Mouse (Mus musculus) adipocyte (in vitro differentiated cells): Measurements from ENCODE around the gene Rassf1.
"Not testable (repeated sequence)": the region's sequence is repeated elsewhere in the genome, so short reads cannot be mapped to it uniquely, and the experiment has no call there.

ENCODE experiments used
- DNase-seq: peaks from one replicate; pipeline ENCODE4 v3.0.0-alpha.2; 2016; ENCODE audit warnings: low spot score

Rassf1 gene

GRCm38 (mm10) chr9:107563029-107563581, 11.8 kb downstream of the Rassf1 start, which contains the start of gene Tusc2:
Gene Tusc2 (plus strand): TSS chr9:107563255.
- DNase-seq = peak; percentile 96

GRCm38 (mm10) chr9:107565556-107565955, 14.2 kb downstream of the Rassf1 start:
- not testable (repeated sequence) for DNase-seq

- DNase-seq = peak; percentile 78
These were observed 14.8 kb downstream of the Rassf1 start for GRCm38 (mm10) chr9:107566041-107566709.

GRCm38 (mm10) chr9:107566855-107567254, 15.5 kb downstream of the Rassf1 start:
- no peak for DNase-seq

GRCm38 (mm10) chr9:107567702-107568319, 16.5 kb downstream of the Rassf1 start, which contains the start of gene Hyal2:
Gene Hyal2 (plus strand): TSS chr9:107567945.
- DNase-seq = no peak

- DNase-seq = peak; percentile 90
These were observed 17.2 kb downstream of the Rassf1 start for GRCm38 (mm10) chr9:107568331-107569261.

GRCm38 (mm10) chr9:107569270-107569669, 17.9 kb downstream of the Rassf1 start:
- DNase-seq = no peak

GRCm38 (mm10) chr9:107570016-107570415, 18.7 kb downstream of the Rassf1 start:
- no peak for DNase-seq

- no peak for DNase-seq
These were observed 19.5 kb downstream of the Rassf1 start for GRCm38 (mm10) chr9:107570845-107571244.

- no peak for DNase-seq
These were observed 20.4 kb downstream of the Rassf1 start for GRCm38 (mm10) chr9:107571534-107572326.

GRCm38 (mm10) chr9:107572327-107572662, 20.9 kb downstream of the Rassf1 start:
- DNase-seq = no peak

- DNase-seq = not testable (repeated sequence)
These were observed 22.4 kb downstream of the Rassf1 start for GRCm38 (mm10) chr9:107573774-107574173.

- no peak for DNase-seq
These were observed 24.4 kb downstream of the Rassf1 start for GRCm38 (mm10) chr9:107575579-107576356.

GRCm38 (mm10) chr9:107576357-107577107, 25.2 kb downstream of the Rassf1 start, which contains the start of gene Hyal1:
Gene Hyal1 (plus strand): TSS chr9:107576927.
- DNase-seq = peak; percentile 54

GRCm38 (mm10) chr9:107577871-107578270, 26.5 kb downstream of the Rassf1 start:
- DNase-seq = no peak

GRCm38 (mm10) chr9:107578587-107578986, 27.2 kb downstream of the Rassf1 start, which contains the start of gene Naa80:
Gene Naa80 (plus strand): TSS chr9:107578887.
- no peak for DNase-seq

GRCm38 (mm10) chr9:107579023-107579900, 27.9 kb downstream of the Rassf1 start:
- peak; percentile 48 for DNase-seq

- peak; percentile 93 for DNase-seq
These were observed 29.4 kb downstream of the Rassf1 start, which contains the start of gene Hyal3 for GRCm38 (mm10) chr9:107580501-107581317. Gene Hyal3 (plus strand): TSS chr9:107580818.
